Mouse (Mus musculus): ENCODE measurements around the gene Ranbp17.

The Ranbp17 gene

DNA sequence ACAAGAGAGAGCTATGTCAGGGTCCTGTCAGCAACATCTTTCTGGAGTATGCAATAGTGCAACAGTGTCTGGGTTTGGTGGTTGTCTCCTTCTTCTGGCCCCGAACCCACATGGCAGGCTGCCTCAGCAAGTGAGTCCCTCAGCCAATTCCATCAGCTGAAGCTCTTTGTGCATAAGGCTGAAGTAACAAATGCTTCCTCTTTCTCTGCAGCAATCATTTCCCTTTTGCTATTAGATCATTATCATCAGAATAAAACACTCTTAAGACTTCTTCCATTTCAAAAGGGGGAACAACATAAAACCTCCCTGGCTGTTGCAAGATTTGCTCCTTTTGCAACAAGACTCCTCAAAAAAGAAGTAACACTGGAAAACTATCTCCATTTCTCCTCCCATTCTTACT lies 239.3 kb downstream of the Ranbp17 start:
- DNase-seq (ENCODE audit: extremely low read depth, low read depth), result no peak

DNA sequence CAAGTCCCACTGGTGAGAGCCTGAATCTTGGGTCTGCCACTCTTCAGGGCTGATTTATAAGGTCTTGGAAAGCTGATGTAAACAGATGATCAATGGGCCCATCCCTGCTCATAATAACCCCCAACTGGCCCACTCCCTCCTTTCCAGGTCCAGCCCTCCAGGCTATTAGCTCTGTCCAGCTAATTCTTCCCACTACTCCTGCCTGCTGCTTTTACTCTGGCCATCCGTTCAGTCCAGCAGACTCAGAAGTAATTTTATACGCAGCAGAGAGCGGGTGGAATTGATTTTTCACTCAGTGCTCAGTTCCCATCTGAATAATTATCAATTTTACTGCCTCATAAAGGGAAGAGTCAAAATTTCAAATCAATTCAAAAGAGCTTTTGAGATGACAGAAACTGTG lies 273.3 kb downstream of the Ranbp17 start:
- no peak for DNase-seq (ENCODE audit: extremely low read depth, low read depth)

- DNase-seq (ENCODE audit: extremely low read depth, low read depth), result no peak
Measured at GRCm38 (mm10) chr11:33234134-33234533, 279.4 kb downstream of the Ranbp17 start.

DNA sequence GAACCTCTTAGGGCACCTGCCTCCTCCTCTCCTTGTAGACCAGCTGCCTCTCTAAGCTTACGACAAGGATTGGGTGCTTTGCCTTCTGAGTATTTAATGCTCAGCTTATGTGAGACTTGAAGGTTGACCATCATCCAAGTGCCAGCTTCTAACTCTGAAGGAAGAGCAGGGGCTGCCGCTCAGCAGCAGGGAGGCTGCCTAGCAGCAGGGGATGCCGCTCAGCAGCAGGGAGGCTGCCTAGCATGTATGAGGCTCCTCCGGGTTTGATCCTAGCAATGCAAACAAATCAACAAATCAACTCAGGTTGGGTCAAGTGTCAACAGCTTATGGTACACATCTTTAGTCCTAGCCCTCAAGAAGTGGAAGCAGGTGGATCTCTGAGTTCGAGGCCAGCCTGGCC lies 281.5 kb downstream of the Ranbp17 start:
- no peak for DNase-seq (ENCODE audit: extremely low read depth, low read depth)

- no peak for DNase-seq (ENCODE audit: extremely low read depth, low read depth)
Measured at GRCm38 (mm10) chr11:33228186-33228585, 285.4 kb downstream of the Ranbp17 start.

DNA sequence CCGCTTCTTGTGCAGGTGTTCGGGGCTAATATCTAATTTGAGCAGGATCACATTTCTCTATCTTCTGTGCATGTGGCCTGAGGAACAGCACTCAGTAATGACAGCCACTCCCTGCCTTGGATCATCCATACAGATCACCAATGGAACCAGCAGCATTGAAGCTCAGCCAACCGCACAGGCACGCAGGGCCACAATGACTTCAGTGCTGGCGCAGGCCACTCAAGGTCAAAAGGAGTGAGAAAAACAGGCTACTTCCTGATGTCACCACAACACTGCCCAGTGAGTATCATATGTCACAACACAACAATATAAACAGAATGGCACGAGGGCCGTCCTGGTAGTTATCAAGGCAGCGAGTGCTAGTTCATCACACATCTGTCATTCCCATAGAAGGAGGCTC lies 287.0 kb downstream of the Ranbp17 start:
- DNase-seq (ENCODE audit: extremely low read depth, low read depth), result no peak

DNA sequence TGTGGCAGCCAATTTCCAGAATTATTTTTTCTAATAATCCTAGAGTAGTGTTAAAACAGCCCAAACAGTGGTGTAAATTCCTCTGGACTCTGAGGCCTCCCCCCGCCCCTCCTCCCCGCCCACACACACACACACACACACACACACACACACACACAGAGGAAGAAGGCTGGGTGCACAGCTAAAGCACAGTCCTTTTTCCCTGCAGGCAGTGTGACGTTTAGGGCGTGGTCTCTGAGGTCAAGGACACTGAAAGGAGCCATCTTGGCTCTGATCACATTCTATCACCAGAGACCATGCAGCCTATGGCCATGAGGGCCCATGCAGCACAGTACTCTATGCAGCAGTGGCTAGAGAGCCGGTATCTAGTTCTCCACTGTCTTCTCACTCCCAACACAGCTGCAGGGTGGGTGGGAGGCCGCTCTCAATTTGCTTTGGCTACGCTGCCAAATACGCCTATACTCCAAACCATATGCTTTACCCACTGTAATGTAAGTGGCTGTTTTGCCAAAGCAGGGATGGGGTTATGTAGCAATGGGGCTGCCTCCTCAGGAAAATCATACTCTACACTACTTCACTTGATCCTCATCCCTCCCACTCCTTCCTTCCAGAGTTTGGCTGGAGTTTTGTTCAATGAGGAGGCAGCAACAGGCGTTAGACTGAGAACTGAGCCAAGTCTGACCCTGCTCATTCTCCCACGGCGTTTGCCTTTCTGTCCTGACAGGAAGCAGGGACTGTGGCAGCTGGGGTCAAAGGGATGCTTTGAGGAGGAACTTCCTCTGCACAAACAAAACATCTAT lies 291.8 kb downstream of the Ranbp17 start:
- DNase-seq (ENCODE audit: extremely low read depth, low read depth), result no peak

DNA sequence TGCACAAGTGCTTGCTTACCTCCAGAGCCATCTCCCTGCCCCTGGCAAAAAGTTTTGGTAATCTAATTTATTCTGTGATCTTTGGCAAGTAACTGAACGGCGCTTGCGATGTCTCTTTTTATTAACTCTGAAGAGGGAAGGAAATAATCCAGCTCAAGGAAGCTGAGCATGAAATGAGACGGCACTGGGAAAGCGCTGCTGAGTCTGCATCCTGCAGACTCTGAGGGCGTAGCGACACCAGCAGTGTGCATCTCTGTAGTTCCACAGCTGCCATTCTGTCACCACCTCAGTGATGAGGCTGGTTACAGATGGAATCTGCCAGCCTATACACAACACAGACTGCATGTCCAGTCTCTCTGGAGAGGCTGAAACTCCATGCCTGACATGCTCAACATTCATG lies 292.8 kb downstream of the Ranbp17 start:
- no peak for DNase-seq (ENCODE audit: extremely low read depth, low read depth)

DNA sequence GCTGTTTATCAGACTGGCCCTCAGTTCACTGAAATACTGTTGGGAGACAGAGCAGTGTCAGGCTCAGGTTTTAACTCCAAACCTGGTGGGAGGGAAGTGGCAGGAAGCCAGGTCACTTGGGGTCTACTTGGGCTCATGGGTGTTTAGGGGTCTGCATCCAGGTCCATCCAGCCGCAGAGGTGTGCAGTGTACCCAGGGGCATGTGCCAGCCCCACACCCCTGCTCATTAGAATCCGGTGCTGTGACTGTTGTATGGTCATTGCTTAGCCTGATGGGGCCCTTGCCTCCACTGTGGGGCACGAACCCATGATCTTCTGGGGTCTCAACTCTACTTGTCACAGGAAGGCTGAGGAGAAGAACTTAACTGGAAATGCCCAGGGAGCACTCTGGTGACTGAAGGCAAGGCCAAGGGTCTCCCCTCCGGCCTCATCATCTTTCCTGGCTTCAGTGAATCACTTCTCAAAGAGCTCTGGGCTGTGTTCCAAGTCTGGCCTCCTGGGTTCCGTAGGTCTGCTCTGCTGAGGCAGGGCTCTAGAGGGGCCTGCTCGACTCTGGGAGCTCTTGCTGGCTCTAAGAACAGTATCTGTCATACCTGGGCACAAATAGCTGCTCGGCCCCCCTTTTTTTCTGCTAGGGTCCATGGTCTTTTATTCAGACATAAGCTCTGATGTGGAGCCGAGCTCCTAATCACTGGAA lies 296.0 kb downstream of the Ranbp17 start:
- no peak for DNase-seq (ENCODE audit: extremely low read depth, low read depth)

DNA sequence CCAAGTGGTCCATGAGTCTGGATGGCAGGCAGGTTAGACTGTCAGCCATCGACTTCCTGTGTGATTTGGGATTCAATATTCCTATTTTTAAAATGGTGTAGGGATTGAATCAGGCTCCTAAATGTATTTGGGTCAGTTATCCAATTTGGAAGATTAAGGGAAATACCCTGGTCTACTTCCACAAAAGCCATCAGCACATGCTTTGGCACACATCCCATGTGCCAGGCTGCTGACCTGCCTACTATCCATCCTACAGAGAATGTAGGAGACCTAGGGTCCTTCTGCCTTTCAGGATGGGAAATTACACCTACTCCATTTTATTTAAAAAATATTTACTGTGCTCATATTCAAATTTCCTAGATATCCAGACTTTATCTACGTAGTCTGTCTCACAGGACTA lies 306.1 kb downstream of the Ranbp17 start:
- DNase-seq (ENCODE audit: extremely low read depth, low read depth), result no peak

DNA sequence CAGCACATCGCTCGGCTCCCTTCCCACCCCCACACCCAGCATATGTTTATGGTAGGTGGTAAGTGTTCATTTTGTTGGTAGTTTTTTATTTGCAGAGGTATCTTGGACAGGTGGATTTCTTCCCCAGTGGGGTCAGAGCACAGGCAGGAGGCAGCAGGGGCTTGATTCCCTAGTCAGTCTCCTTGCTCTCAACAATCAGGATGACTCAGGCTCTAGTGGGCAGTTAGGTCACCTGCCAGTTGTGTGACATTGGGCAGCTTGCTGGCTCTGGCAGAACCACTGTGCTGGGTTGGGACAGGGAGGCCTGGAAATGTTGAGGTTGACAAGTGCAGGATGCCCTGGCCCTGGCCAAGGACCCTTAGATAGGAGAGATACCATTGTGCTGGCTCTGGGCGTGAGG lies 308.6 kb downstream of the Ranbp17 start:
- no peak for DNase-seq (ENCODE audit: extremely low read depth, low read depth)

DNA sequence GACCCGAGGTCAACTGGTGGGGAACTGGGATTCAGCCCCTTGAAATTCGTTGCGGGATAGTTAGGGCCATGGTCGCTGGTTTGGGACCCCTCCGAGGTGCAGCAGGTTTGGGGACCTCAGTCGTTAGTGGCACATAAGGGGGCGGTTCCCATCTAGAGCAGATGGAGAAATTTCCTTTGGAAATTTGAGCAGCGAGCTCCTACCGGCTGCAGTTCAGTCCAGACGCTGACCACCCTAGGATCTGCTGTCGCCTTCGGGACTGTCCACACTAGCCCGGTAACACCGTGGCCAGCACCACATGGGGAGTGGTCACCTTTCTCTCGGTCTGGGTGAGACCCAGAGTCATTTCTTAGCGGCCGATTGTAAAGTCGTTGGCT lies 309.2 kb downstream of the Ranbp17 start:
- no peak for DNase-seq (ENCODE audit: extremely low read depth, low read depth)

DNA sequence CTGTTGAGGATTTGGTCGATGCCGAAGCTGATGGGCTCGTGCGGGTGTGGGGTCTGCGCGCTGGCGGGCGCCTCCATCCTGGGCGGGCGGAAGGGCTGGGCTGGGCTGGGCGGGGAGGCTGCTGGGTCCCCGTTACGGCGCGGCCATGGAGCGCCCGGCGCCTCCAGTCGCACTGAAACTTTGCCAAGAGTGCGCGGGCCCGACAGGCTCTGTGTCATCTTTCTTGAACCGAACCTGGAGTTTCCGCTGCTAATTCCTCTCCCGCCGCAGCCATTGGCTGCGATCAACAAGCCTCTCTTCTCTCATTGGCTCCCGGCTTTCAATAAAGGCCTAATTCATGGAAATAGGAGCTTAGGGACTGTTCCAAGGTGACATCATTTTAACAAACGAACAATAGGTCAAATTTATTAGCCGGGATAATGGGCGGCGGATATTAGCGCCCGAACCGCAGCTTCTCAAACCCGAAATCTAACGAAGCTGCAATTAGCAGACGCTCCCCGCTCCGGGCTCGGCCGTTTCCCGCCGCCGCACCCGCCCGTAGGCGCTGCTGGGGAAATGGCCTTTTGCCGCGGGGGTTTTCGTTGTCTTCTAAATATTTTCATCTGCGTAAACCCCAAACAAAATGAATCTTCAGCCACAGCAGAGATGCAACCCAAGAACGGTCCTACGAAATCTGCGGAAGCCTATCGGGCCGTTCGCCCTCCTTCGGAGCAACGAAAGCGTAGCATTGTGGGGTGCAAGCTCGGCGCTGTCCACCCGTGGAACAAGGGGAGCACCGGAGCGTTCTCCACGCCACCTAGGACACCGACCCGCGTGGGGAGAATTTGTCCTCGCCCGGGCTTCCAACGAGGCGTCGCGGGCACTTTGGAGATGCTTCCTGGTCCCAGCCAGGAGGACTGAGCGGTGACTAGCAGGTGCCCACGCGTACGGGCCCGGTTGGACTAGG lies 309.9 kb downstream of the Ranbp17 start, which contains the start of gene Tlx3:
Tlx3 (minus strand) TSS at position 207 of the 946 bp plus-strand sequence.
- DNase-seq (ENCODE audit: extremely low read depth, low read depth), result no peak

- DNase-seq (ENCODE audit: extremely low read depth, low read depth), result no peak
Measured at GRCm38 (mm10) chr11:33202972-33203371, 310.6 kb downstream of the Ranbp17 start.

- no peak for DNase-seq (ENCODE audit: extremely low read depth, low read depth)
Measured at GRCm38 (mm10) chr11:33202296-33202695, 311.2 kb downstream of the Ranbp17 start.

GRCm38 (mm10) chr11:33201626-33202010 lies 311.9 kb downstream of the Ranbp17 start:
- DNase-seq (ENCODE audit: extremely low read depth, low read depth), result no peak

DNA sequence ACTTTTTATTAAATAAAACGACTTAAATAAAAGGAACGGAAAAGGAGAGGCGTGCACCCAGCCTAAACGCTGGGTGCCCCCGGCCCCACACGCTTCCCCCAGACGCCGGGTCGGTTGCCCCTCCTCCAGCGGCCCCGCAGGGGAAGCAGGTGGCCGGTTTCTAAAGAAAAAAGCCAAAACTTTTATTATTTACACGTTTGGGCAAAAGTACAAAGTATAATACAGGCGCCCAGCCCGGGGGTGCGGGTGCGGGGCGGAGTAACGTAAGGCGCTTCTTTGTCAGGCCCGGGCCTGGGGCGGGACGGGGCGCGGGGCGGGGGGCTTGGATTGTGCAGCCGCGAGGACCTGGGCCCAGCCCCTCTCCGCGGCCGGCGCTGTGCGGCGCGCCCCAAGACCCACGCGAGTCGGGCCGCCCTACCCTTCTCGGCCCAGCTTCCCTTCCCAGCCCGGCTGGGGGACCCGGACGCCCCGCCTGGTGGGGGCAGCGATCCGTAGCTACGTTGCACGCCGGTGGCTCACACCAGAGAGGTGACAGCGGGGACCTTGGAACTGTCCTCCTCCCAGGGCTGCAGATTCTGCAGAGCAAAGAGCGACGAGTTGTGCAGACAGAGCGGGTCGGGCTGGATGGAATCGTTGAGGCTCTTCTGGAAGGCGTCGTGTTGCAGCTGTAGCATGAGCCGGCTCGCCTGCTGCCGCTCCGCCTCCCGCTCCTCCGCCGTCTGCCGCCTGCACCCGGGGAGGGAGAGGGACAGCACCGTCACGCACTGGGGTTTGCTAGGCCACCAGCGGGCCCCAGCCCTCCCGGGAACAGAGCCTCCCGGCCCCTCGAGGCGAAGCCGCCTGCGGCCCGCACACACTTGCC lies 312.6 kb downstream of the Ranbp17 start:
- no peak for DNase-seq (ENCODE audit: extremely low read depth, low read depth)

GRCm38 (mm10) chr11:33199906-33200763 lies 313.4 kb downstream of the Ranbp17 start:
- no peak for DNase-seq (ENCODE audit: extremely low read depth, low read depth)

DNA sequence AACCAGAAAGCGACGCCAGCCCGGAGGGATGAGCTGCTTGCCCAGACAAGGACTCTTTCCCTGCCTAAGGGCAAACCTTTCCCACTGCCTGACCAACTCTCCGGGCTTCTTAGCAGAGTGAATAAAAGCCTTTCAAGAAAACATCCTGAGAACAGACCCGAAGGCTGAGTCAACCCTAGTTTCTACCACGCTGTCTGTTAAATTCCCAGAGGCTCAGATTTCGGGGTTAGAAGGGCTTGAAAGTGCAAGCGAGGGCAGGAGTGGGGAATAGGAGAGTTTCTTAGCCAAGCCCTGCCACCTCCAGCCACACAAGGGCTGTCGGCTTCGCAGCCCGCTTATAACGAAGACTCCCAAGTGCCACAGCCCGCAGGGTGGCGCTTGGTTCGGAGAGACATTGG lies 314.4 kb downstream of the Ranbp17 start:
- DNase-seq (ENCODE audit: extremely low read depth, low read depth), result no peak
